Mouse (Mus musculus): ENCODE results near the gene Ube2k. TPM values are rescaled to one million over a fixed set of nuclear protein-coding genes. Genes with fewer than 3 reads are reported as not detected.

Ube2k gene
- polyA plus RNA-seq, 1 experiment from 2014 or later = 129 TPM

GRCm38 (mm10) chr5:65586291-65586690 is 49.3 kb downstream of the Ube2k start:
- no peaks in the 10 kb centered on the region for H3K9me3 ChIP-seq (replicated peaks)
- no peaks in the 10 kb centered on the region for H3K27me3 ChIP-seq
- no peak for ATAC-seq (replicated peaks; ENCODE audit: insufficient number of reproducible peaks, insufficient read depth, low FRiP score, low read depth)
- peaks cover 23% of the 10 kb centered on the region; the same call in 1 of the 2 replicates for H3K36me3 ChIP-seq
- no peak overlapping the region for H3K4me3 ChIP-seq
- no peak overlapping the region for H3K27ac ChIP-seq
- H3K9ac ChIP-seq = no peak overlapping the region
- WGBS = 79% methylated on average over 5 of the region's 5 CpGs
- H3K4me2 ChIP-seq = no peak overlapping the region
- H3K4me1 ChIP-seq (replicated peaks) = no peaks in the 10 kb centered on the region

- Histone ChIP-seq H3K27ac (no peak overlapping the region), H3K9me3 (replicated peaks) (no peaks in the 10 kb centered on the region), H3K4me1 (replicated peaks) (peaks cover 6% of the 10 kb centered on the region; the same call in 1 of the 2 replicates), H3K4me2 (no peak overlapping the region), H3K9ac (no peak overlapping the region), H3K36me3 (peaks cover 20% of the 10 kb centered on the region), H3K27me3 (no peaks in the 10 kb centered on the region), H3K4me3 (no peak overlapping the region)
- WGBS = 67% methylated on average over 1 of the region's 1 CpGs
- no peak for ATAC-seq (replicated peaks; ENCODE audit: insufficient number of reproducible peaks, insufficient read depth, low FRiP score, low read depth)
Observed at GRCm38 (mm10) chr5:65590199-65590598, 53.2 kb downstream of the Ube2k start.

GRCm38 (mm10) chr5:65592421-65592820 is 55.4 kb downstream of the Ube2k start:
- no peak for ATAC-seq (replicated peaks; ENCODE audit: insufficient number of reproducible peaks, insufficient read depth, low FRiP score, low read depth)
- no peak overlapping the region for H3K9ac ChIP-seq
- H3K27me3 ChIP-seq = no peaks in the 10 kb centered on the region
- 85% methylated on average over 2 of the region's 2 CpGs for WGBS
- peaks cover 8% of the 10 kb centered on the region; the same call in 1 of the 2 replicates for H3K4me1 ChIP-seq (replicated peaks)
- no peak overlapping the region for H3K4me3 ChIP-seq
- peaks cover 18% of the 10 kb centered on the region for H3K36me3 ChIP-seq
- no peaks in the 10 kb centered on the region for H3K9me3 ChIP-seq (replicated peaks)
- no peak overlapping the region for H3K4me2 ChIP-seq
- H3K27ac ChIP-seq = no peak overlapping the region

- Histone ChIP-seq H3K27me3 (no peaks in the 10 kb centered on the region), H3K4me2 (no peak overlapping the region), H3K4me1 (replicated peaks) (peaks cover 5% of the 10 kb centered on the region; the same call in 1 of the 2 replicates), H3K9ac (no peak overlapping the region), H3K36me3 (peaks cover 28% of the 10 kb centered on the region), H3K9me3 (replicated peaks) (no peaks in the 10 kb centered on the region), H3K4me3 (no peak overlapping the region), H3K27ac (no peak overlapping the region)
- WGBS = 91% methylated on average over 7 of the region's 7 CpGs
- no peak for ATAC-seq (replicated peaks; ENCODE audit: insufficient number of reproducible peaks, insufficient read depth, low FRiP score, low read depth)
Observed at GRCm38 (mm10) chr5:65599681-65600080, 62.6 kb downstream of the Ube2k start.

- H3K27ac ChIP-seq = no peak overlapping the region
- ATAC-seq (replicated peaks; ENCODE audit: insufficient number of reproducible peaks, insufficient read depth, low FRiP score, low read depth) = no peak
- no peak overlapping the region for H3K4me3 ChIP-seq
- peaks cover 19% of the 10 kb centered on the region for H3K36me3 ChIP-seq
- no peak overlapping the region for H3K4me2 ChIP-seq
- WGBS = 89% methylated on average over 1 of the region's 1 CpGs
- no peaks in the 10 kb centered on the region for H3K4me1 ChIP-seq (replicated peaks)
- no peak overlapping the region for H3K9ac ChIP-seq
- no peaks in the 10 kb centered on the region for H3K27me3 ChIP-seq
- H3K9me3 ChIP-seq (replicated peaks) = no peaks in the 10 kb centered on the region
Observed at GRCm38 (mm10) chr5:65606820-65607219, 69.8 kb downstream of the Ube2k start.

GRCm38 (mm10) chr5:65609769-65610168 is 72.7 kb downstream of the Ube2k start:
- no peak for ATAC-seq (replicated peaks; ENCODE audit: insufficient number of reproducible peaks, insufficient read depth, low FRiP score, low read depth)
- no peaks in the 10 kb centered on the region for H3K9me3 ChIP-seq (replicated peaks)
- H3K4me1 ChIP-seq (replicated peaks) = no peaks in the 10 kb centered on the region; the same call in 1 of the 2 replicates
- 84% methylated on average over 5 of the region's 5 CpGs for WGBS
- H3K4me2 ChIP-seq = no peak overlapping the region
- H3K27ac ChIP-seq = no peak overlapping the region
- peaks cover 17% of the 10 kb centered on the region for H3K36me3 ChIP-seq
- no peak overlapping the region for H3K9ac ChIP-seq
- H3K4me3 ChIP-seq = no peak overlapping the region
- H3K27me3 ChIP-seq = no peaks in the 10 kb centered on the region

- H3K36me3 ChIP-seq = peaks cover 23% of the 10 kb centered on the region
- no peak for ATAC-seq (replicated peaks; ENCODE audit: insufficient number of reproducible peaks, insufficient read depth, low FRiP score, low read depth)
Observed at GRCm38 (mm10) chr5:65610541-65610940, 73.5 kb downstream of the Ube2k start.

GRCm38 (mm10) chr5:65613152-65613924 is 76.3 kb downstream of the Ube2k start:
- Histone ChIP-seq H3K4me1 (replicated peaks) (no peaks in the 10 kb centered on the region; the same call in 1 of the 2 replicates), H3K4me3 (no peak overlapping the region), H3K27me3 (no peaks in the 10 kb centered on the region), H3K9me3 (replicated peaks) (no peaks in the 10 kb centered on the region), H3K4me2 (no peak overlapping the region), H3K36me3 (peaks cover 43% of the 10 kb centered on the region), H3K27ac (no peak overlapping the region), H3K9ac (no peak overlapping the region)
- ATAC-seq (replicated peaks; ENCODE audit: insufficient number of reproducible peaks, insufficient read depth, low FRiP score, low read depth) = no peak
- WGBS = 72% methylated on average over 9 of the region's 9 CpGs

More at GRCm38 (mm10) chr5:65610541-65610940, 73.5 kb downstream of the Ube2k start:
- no peaks in the 10 kb centered on the region; the same call in 1 of the 2 replicates for H3K4me1 ChIP-seq (replicated peaks)
- H3K9me3 ChIP-seq (replicated peaks) = no peaks in the 10 kb centered on the region
- H3K27ac ChIP-seq = no peak overlapping the region
- H3K27me3 ChIP-seq = no peaks in the 10 kb centered on the region
- no peak overlapping the region for H3K4me3 ChIP-seq
- no peak overlapping the region for H3K9ac ChIP-seq
- 86% methylated on average over 4 of the region's 4 CpGs for WGBS
- H3K4me2 ChIP-seq = no peak overlapping the region

- no peak for ATAC-seq (replicated peaks; ENCODE audit: insufficient number of reproducible peaks, insufficient read depth, low FRiP score, low read depth)
- Histone ChIP-seq H3K9me3 (replicated peaks) (no peaks in the 10 kb centered on the region), H3K4me2 (no peak overlapping the region), H3K4me1 (replicated peaks) (no peaks in the 10 kb centered on the region), H3K27ac (no peak overlapping the region), H3K27me3 (no peaks in the 10 kb centered on the region), H3K36me3 (peaks cover 49% of the 10 kb centered on the region), H3K9ac (no peak overlapping the region), H3K4me3 (no peak overlapping the region)
Observed at GRCm38 (mm10) chr5:65624340-65624739, 87.3 kb downstream of the Ube2k start.

- Histone ChIP-seq H3K4me3 (no peak overlapping the region), H3K4me1 (replicated peaks) (no peaks in the 10 kb centered on the region)
- WGBS = 86% methylated on average over 1 of the region's 1 CpGs
Observed at GRCm38 (mm10) chr5:65638896-65639295, 101.9 kb downstream of the Ube2k start.

More at GRCm38 (mm10) chr5:65638896-65639295, 101.9 kb downstream of the Ube2k start:
- peaks cover 59% of the 10 kb centered on the region for H3K36me3 ChIP-seq
- H3K27me3 ChIP-seq = no peaks in the 10 kb centered on the region
- no peak overlapping the region for H3K27ac ChIP-seq
- H3K4me2 ChIP-seq = no peak overlapping the region
- no peak for ATAC-seq (replicated peaks; ENCODE audit: insufficient number of reproducible peaks, insufficient read depth, low FRiP score, low read depth)
- H3K9ac ChIP-seq = no peak overlapping the region
- H3K9me3 ChIP-seq (replicated peaks) = no peaks in the 10 kb centered on the region

Data from heart, embryonic 15.5 days (tissue).